Comparison of ENCODE assay signal across 11 mouse cellular contexts in the genomic region with DNA sequence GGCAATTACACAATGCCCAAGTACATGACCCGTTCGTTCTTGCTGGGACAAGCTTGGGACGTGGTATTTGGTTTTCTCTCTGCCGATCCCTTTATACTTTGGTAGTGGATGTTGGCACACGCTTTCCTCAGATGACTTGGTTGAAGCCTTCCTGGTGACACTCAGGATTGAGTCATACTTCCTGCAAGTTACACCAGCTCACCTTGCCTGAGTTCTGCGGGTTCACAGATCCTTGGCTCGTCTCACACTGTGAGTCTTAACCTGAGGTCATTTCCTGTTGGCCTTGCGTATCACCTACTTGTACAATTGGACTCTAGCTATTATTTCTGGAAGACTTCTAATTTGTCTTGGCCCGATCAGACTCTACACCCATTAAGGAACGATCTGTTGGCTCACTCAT. TPM values are rescaled to one million over a fixed set of nuclear protein-coding genes. Genes with fewer than 3 reads are reported as not detected.
DNase-seq lines count a peak whose midpoint lies in the region; ATAC-seq and TF ChIP-seq lines count a peak whose summit lies in the region.
"Had no signal": no experiment of that assay in that cellular context is flagged by ENCODE, and none has a peak within 500 bp of the region (broad histone marks: within the 10 kb centered on the region; RNA-seq: fewer than 3 reads in every experiment).

No protein-coding gene starts in this region.

- H3K36me3 ChIP-seq in stomach, embryonic 16.5 days (ENCODE audit: control insufficient read depth, insufficient read depth, low read length) = no peaks in the 10 kb centered on the region
- no peaks in the 10 kb centered on the region for H3K36me3 ChIP-seq in midbrain, postnatal 0 days (ENCODE audit: insufficient read depth, low read length)
- H3K36me3 ChIP-seq: hindbrain, embryonic 15.5 days had no signal

- no peaks in the 10 kb centered on the region for H3K4me1 ChIP-seq in stomach, embryonic 16.5 days (ENCODE audit: control insufficient read depth, insufficient read depth, low read length)
- H3K4me1 ChIP-seq in midbrain, postnatal 0 days (ENCODE audit: insufficient read depth, low read length) = 0 out of 2 replicates have a peak, but pooled peaks cover 1% of the 10 kb centered on the region

- no peaks in the 10 kb centered on the region for H3K9me3 ChIP-seq in stomach, embryonic 16.5 days (replicated peaks; ENCODE audit: control insufficient read depth, low read length)
- no peaks in the 10 kb centered on the region for H3K9me3 ChIP-seq in midbrain, postnatal 0 days (ENCODE audit: low read length)
- H3K9me3 ChIP-seq: hindbrain, embryonic 15.5 days; limb, embryonic 12.5 days had no signal

- TF ChIP-seq CTCF in midbrain, postnatal 0 days (IDR thresholded peaks at IDR 0.05) = no peak

- H3K4me2 ChIP-seq in stomach, embryonic 16.5 days (ENCODE audit: low read depth, low read length) = no peak overlapping the region
- H3K4me2 ChIP-seq in midbrain, postnatal 0 days (ENCODE audit: low read depth, low read length, poor library complexity, severe bottlenecking) = no peak overlapping the region
- H3K4me2 ChIP-seq: hindbrain, embryonic 15.5 days; limb, embryonic 12.5 days had no signal

- 86% methylated on average over 10 of the region's 10 CpGs for WGBS in stomach, embryonic 16.5 days
- 91% methylated on average over 10 of the region's 10 CpGs for WGBS in midbrain, postnatal 0 days

- H3K4me3 ChIP-seq in stomach, embryonic 16.5 days (replicated peaks; ENCODE audit: low read length) = no peak overlapping the region
- no peak overlapping the region for H3K4me3 ChIP-seq in midbrain, postnatal 0 days (ENCODE audit: low read depth, low read length)
- H3K4me3 ChIP-seq: hindbrain, embryonic 15.5 days; limb, embryonic 12.5 days had no signal

- peak overlapping the region; percentile 21; the same call in 1 of the 2 replicates for H3K27ac ChIP-seq in stomach, embryonic 16.5 days (ENCODE audit: low read length)
- H3K27ac ChIP-seq in midbrain, postnatal 0 days (ENCODE audit: low read depth, low read length) = no peak overlapping the region
- H3K27ac ChIP-seq: hindbrain, embryonic 15.5 days; limb, embryonic 12.5 days had no signal

- H3K9ac ChIP-seq in stomach, embryonic 16.5 days (ENCODE audit: low read length) = no peak overlapping the region
- no peak overlapping the region for H3K9ac ChIP-seq in midbrain, postnatal 0 days (replicated peaks; ENCODE audit: low read length, poor library complexity, severe bottlenecking)
- H3K9ac ChIP-seq: hindbrain, embryonic 15.5 days; limb, embryonic 12.5 days had no signal

- H3K27me3 ChIP-seq in stomach, embryonic 16.5 days (ENCODE audit: control insufficient read depth, insufficient read depth, low read length) = no peaks in the 10 kb centered on the region
- no peaks in the 10 kb centered on the region for H3K27me3 ChIP-seq in midbrain, postnatal 0 days (ENCODE audit: insufficient read depth, low read length)
- H3K27me3 ChIP-seq: hindbrain, embryonic 15.5 days; limb, embryonic 12.5 days had no signal

- ATAC-seq in stomach, embryonic 16.5 days (ENCODE audit: insufficient read depth, low FRiP score) = 0 out of 2 replicates have a peak, but pooled peaks have one; percentile 33
- ATAC-seq in midbrain, postnatal 0 days (ENCODE audit: low FRiP score) = no peak

- peak; percentile 64 for DNase-seq in heart, adult 8-10 months (ENCODE audit: low spot score)
- DNase-seq in heart, postnatal 4 days = no peak
- peak; percentile 26 for DNase-seq in lung, postnatal 25 days (ENCODE audit: low spot score)
- no peak for DNase-seq in lung, postnatal 14 days
- DNase-seq in fat pad, adult 2 months (ENCODE audit: extremely low read depth, low read depth, low spot score) = peak; percentile 100
- DNase-seq in midbrain, postnatal 0 days (ENCODE audit: low spot score) = no peak
- no peak for DNase-seq in right cerebral cortex, postnatal 4 days
- DNase-seq: spleen, adult 18-20 months had no signal

RNA-seq across cellular contexts. Expression of a gene that starts 42.5 kb away (rescaled TPM):
- 10 to 100 TPM; 69.0 to 82.6 (median 74.0) TPM for total RNA-seq in heart, adult 8-10 months (2022)
- 10 to 100 TPM; 68.1 to 75.2 TPM for total RNA-seq in heart, postnatal 4 days (2021)
- 10.4 and 13.9 TPM in 2 replicates for polyA plus RNA-seq in stomach, embryonic 16.5 days (2015; fragmentation: Nextera tagmentation; extraction: Ambion mirVana)
- 54.8 and 56.5 TPM in 2 replicates for total RNA-seq in midbrain, postnatal 0 days (2014; rRNA removed)
- polyA plus RNA-seq in midbrain, postnatal 0 days (2015; fragmentation: Nextera tagmentation; extraction: Ambion mirVana) = 50.5 and 54.0 TPM in 2 replicates

RNA-seq across cellular contexts. Expression of a gene that starts 51.3 kb away (rescaled TPM):
- 100 to 1,000 TPM in 1 of 4 experiments, 10 to 100 TPM in 3; 88.4 to 102 (median 91.0) TPM for total RNA-seq in heart, adult 8-10 months (2022)
- total RNA-seq in heart, postnatal 4 days (2021) = 10 to 100 TPM; 83.0 to 83.3 TPM
- polyA plus RNA-seq in stomach, embryonic 16.5 days (2015; fragmentation: Nextera tagmentation; extraction: Ambion mirVana) = 163 and 175 TPM in 2 replicates
- 39.6 and 49.4 TPM in 2 replicates for total RNA-seq in midbrain, postnatal 0 days (2014; rRNA removed)
- polyA plus RNA-seq in midbrain, postnatal 0 days (2015; fragmentation: Nextera tagmentation; extraction: Ambion mirVana) = 150 and 156 TPM in 2 replicates

Comparison
In these comparisons a context has a peak if more than half of its experiments do, and no peak if none do; other contexts are left out.
1. DNase-seq: peak in heart, adult 8-10 months (single experiment), lung, postnatal 25 days (single experiment) and fat pad, adult 2 months (single experiment); none in heart, postnatal 4 days (single experiment), lung, postnatal 14 days (single experiment), midbrain, postnatal 0 days (single experiment) and right cerebral cortex, postnatal 4 days (single experiment).